Mouse (Mus musculus) gastrocnemius, adult 18-20 months (tissue): ENCODE data around the gene Ddc. TPM values are rescaled to one million over a fixed set of nuclear protein-coding genes. Genes with fewer than 3 reads are reported as not detected.

Experiments
- DNase-seq: peaks from one replicate; pipeline ENCODE4 v3.0.0; 2021; ENCODE audit warnings: low spot score
- long read RNA-seq, 2 experiments: library from polyadenylated mRNA; stranded (forward); transcript quantifications; one replicate each; pipeline ENCODE4 v2.0.0; 2021
- total RNA-seq, 2 experiments: library from RNA; stranded (reverse); gene quantifications; 2 replicates each; pipeline ENCODE4 v1.2.3; 2021

Gene Ddc
- total RNA-seq = under 1 TPM; 0.66 to 0.71 TPM
- long read RNA-seq, experiment 1 = 0 reads
- long read RNA-seq, experiment 2 = 0 reads

- no peak for DNase-seq
Measured at GRCm38 (mm10) chr11:11897645-11898357, at the start of gene Ddc. Gene Ddc, minus strand, starts transcription at chr11:11898144.

GRCm38 (mm10) chr11:11945766-11946165, 47.8 kb upstream of the Ddc start:
- DNase-seq = no peak

GRCm38 (mm10) chr11:11944814-11945213, 46.9 kb upstream of the Ddc start:
- no peak for DNase-seq

GRCm38 (mm10) chr11:11944082-11944349, 46.1 kb upstream of the Ddc start:
- DNase-seq = no peak

- DNase-seq = no peak
Measured at GRCm38 (mm10) chr11:11943240-11944081, 45.5 kb upstream of the Ddc start.

- no peak for DNase-seq
Measured at GRCm38 (mm10) chr11:11942320-11943217, 44.6 kb upstream of the Ddc start.

GRCm38 (mm10) chr11:11940833-11941681, 43.1 kb upstream of the Ddc start:
- no peak for DNase-seq

GRCm38 (mm10) chr11:11939611-11940010, 41.7 kb upstream of the Ddc start:
- DNase-seq = no peak

- DNase-seq = no peak
Measured at GRCm38 (mm10) chr11:11938591-11938990, 40.6 kb upstream of the Ddc start.

GRCm38 (mm10) chr11:11937340-11938030, 39.5 kb upstream of the Ddc start:
- DNase-seq = no peak

- no peak for DNase-seq
Measured at GRCm38 (mm10) chr11:11934808-11935207, 36.9 kb upstream of the Ddc start.

GRCm38 (mm10) chr11:11932102-11932789, 34.3 kb upstream of the Ddc start:
- peak; percentile 51 for DNase-seq

GRCm38 (mm10) chr11:11931688-11932087, 33.7 kb upstream of the Ddc start:
- DNase-seq = no peak

GRCm38 (mm10) chr11:11930527-11930926, 32.6 kb upstream of the Ddc start:
- no peak for DNase-seq

GRCm38 (mm10) chr11:11929059-11929458, 31.1 kb upstream of the Ddc start:
- no peak for DNase-seq

GRCm38 (mm10) chr11:11928586-11928985, 30.6 kb upstream of the Ddc start:
- peak; percentile 24 for DNase-seq

GRCm38 (mm10) chr11:11923900-11924299, 26.0 kb upstream of the Ddc start:
- DNase-seq = no peak

- DNase-seq = no peak
Measured at GRCm38 (mm10) chr11:11923345-11923744, 25.4 kb upstream of the Ddc start.

- no peak for DNase-seq
Measured at GRCm38 (mm10) chr11:11922106-11922505, 24.2 kb upstream of the Ddc start.
